Mouse (Mus musculus): ENCODE measurements around the gene Pkp2.

DNA sequence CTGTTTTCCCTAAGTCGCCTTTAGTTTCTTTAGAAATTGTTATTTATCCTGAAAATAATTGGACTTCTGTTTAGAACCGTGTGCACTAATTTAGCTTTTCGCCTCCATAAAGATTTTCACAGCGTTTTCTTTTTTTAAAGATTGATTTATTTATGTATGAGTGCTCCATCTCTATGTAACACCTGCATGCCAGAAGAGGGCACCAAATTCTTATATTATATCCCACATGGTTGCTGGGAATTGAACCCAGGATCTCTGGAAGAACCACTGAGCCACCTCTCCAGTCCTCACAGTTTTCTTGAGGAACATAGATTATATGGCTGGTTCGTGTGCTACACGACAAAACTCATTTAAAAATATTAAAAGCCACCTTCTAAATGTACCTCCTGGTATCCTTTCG, 90.8 kb downstream of the Pkp2 start:
- no peak for TF ChIP-seq CTCF (conservative IDR thresholded peaks at IDR 0.05; ENCODE audit: insufficient read depth, insufficient read length, low read depth, low read length)
- TF ChIP-seq POLR2A (IDR thresholded peaks at IDR 0.05; ENCODE audit: low read depth, low read length) = no peak

All from kidney, adult 2 months (tissue).